Comparison of ENCODE assay signal across 19 mouse cellular contexts in genomic region chr13:32769960-32770359, GRCm38 (mm10). TPM values are rescaled to one million over a fixed set of nuclear protein-coding genes. Genes with fewer than 3 reads are reported as not detected.
DNase-seq lines count a peak whose midpoint lies in the region; ATAC-seq and TF ChIP-seq lines count a peak whose summit lies in the region.
"Had no signal": no experiment of that assay in that cellular context is flagged by ENCODE, and none has a peak within 500 bp of the region (broad histone marks: within the 10 kb centered on the region; RNA-seq: fewer than 3 reads in every experiment).

No protein-coding gene starts in this region.

- no peaks in the 10 kb centered on the region for H3K27me3 ChIP-seq in heart, embryonic 14.5 days (ENCODE audit: control insufficient read depth, insufficient read depth, low read length)
- H3K27me3 ChIP-seq in limb, embryonic 12.5 days, result 0 out of 2 replicates have a peak, but pooled peaks cover 9% of the 10 kb centered on the region
- H3K27me3 ChIP-seq in limb, embryonic 10.5 days (ENCODE audit: low read depth, poor library complexity, severe bottlenecking), result 0 out of 2 replicates have a peak, but pooled peaks cover 6% of the 10 kb centered on the region
- no peaks in the 10 kb centered on the region for H3K27me3 ChIP-seq in lung, postnatal 0 days (replicated peaks; ENCODE audit: insufficient read depth, low read length)
- H3K27me3 ChIP-seq: CH12.LX; embryonic facial prominence, embryonic 13.5 days; forebrain, embryonic 12.5 days had no signal

- no peak for ATAC-seq in heart, embryonic 14.5 days (ENCODE audit: insufficient number of reproducible peaks, insufficient read depth, low FRiP score, low read depth)
- ATAC-seq in limb, embryonic 12.5 days (ENCODE audit: insufficient number of reproducible peaks, insufficient read depth, low FRiP score, low TSS enrichment, low read depth), result 0 out of 2 replicates have a peak, but pooled peaks have one; percentile 66
- ATAC-seq in lung, postnatal 0 days, result no peak

- TF ChIP-seq EP300 in lung, postnatal 0 days (IDR thresholded peaks at IDR 0.05), result no peak

- no peaks in the 10 kb centered on the region for H3K9me3 ChIP-seq in heart, embryonic 14.5 days (ENCODE audit: control insufficient read depth, low read length)
- no peaks in the 10 kb centered on the region for H3K9me3 ChIP-seq in limb, embryonic 12.5 days
- H3K9me3 ChIP-seq in limb, embryonic 10.5 days (replicated peaks), result no peaks in the 10 kb centered on the region
- no peaks in the 10 kb centered on the region for H3K9me3 ChIP-seq in lung, postnatal 0 days (ENCODE audit: low read length)
- H3K9me3 ChIP-seq: embryonic facial prominence, embryonic 13.5 days; forebrain, embryonic 12.5 days had no signal

- no peak overlapping the region for H3K4me3 ChIP-seq in heart, embryonic 14.5 days (ENCODE audit: control insufficient read depth in 1 of 2, insufficient read depth in 1 of 2, low read depth in 1 of 2, low read length in 2 of 2)
- no peak overlapping the region for H3K4me3 ChIP-seq in limb, embryonic 12.5 days (replicated peaks)
- H3K4me3 ChIP-seq in limb, embryonic 10.5 days, result no peak overlapping the region
- no peak overlapping the region for H3K4me3 ChIP-seq in lung, postnatal 0 days (ENCODE audit: low read depth, low read length)
- H3K4me3 ChIP-seq: embryonic facial prominence, embryonic 13.5 days; forebrain, embryonic 12.5 days had no signal

- peaks cover 6 to 15% of the 10 kb centered on the region in 2 experiments for H3K4me1 ChIP-seq in heart, embryonic 14.5 days (ENCODE audit: control insufficient read depth in 2 of 2, insufficient read depth in 2 of 2, low read length in 2 of 2)
- H3K4me1 ChIP-seq in limb, embryonic 12.5 days (replicated peaks), result peaks cover 10% of the 10 kb centered on the region
- H3K4me1 ChIP-seq in limb, embryonic 10.5 days, result peaks cover 3% of the 10 kb centered on the region; the same call in 1 of the 2 replicates
- no peaks in the 10 kb centered on the region for H3K4me1 ChIP-seq in lung, postnatal 0 days (ENCODE audit: insufficient read depth, low read depth, low read length)
- H3K4me1 ChIP-seq: embryonic facial prominence, embryonic 13.5 days; forebrain, embryonic 12.5 days had no signal

- WGBS in heart, embryonic 14.5 days, result 8% methylated on average over 3 of the region's 3 CpGs
- WGBS in limb, embryonic 12.5 days, result 17% methylated on average over 3 of the region's 3 CpGs
- 32% methylated on average over 3 of the region's 3 CpGs for WGBS in limb, embryonic 10.5 days
- 17% methylated on average over 3 of the region's 3 CpGs for WGBS in lung, postnatal 0 days

- H3K4me2 ChIP-seq in heart, embryonic 14.5 days (ENCODE audit: low read length), result no peak overlapping the region
- no peak overlapping the region for H3K4me2 ChIP-seq in limb, embryonic 12.5 days
- H3K4me2 ChIP-seq in lung, postnatal 0 days (replicated peaks; ENCODE audit: low read depth, low read length), result no peak overlapping the region
- H3K4me2 ChIP-seq: embryonic facial prominence, embryonic 13.5 days; forebrain, embryonic 12.5 days; midbrain, embryonic 11.5 days had no signal

- no peak for DNase-seq in heart, postnatal 36 days
- DNase-seq in limb, embryonic 10.5 days (ENCODE audit: low spot score), result no peak
- peak; percentile 62 for DNase-seq in ZHBTc4 (ENCODE audit: low read depth, low spot score)
- no peak for DNase-seq in lung, postnatal 0 days (ENCODE audit: low spot score)
- no peak for DNase-seq in frontal cortex, postnatal 36 days (ENCODE audit: low spot score in 2 of 2)
- DNase-seq: adrenal gland, postnatal 14 days; cerebellum, postnatal 10 days; gastrocnemius, postnatal 10 days; lung, postnatal 14 days; thymus, adult 18-20 months had no signal

- H3K27ac ChIP-seq in heart, embryonic 14.5 days (replicated peaks in 1 of 2; ENCODE audit: control insufficient read depth in 1 of 2, insufficient read depth in 1 of 2, low read depth in 2 of 2, low read length in 2 of 2), result peak overlapping the region; percentile 41 to 61
- H3K27ac ChIP-seq in limb, embryonic 12.5 days, result no peak overlapping the region
- no peak overlapping the region for H3K27ac ChIP-seq in limb, embryonic 10.5 days
- H3K27ac ChIP-seq in lung, postnatal 0 days (ENCODE audit: low read length), result no peak overlapping the region
- H3K27ac ChIP-seq: embryonic facial prominence, embryonic 13.5 days; forebrain, embryonic 12.5 days; liver, embryonic 14.5 days had no signal

- H3K36me3 ChIP-seq in heart, embryonic 14.5 days (ENCODE audit: control insufficient read depth, insufficient read depth, low read length), result no peaks in the 10 kb centered on the region
- H3K36me3 ChIP-seq in limb, embryonic 12.5 days, result no peaks in the 10 kb centered on the region
- H3K36me3 ChIP-seq in limb, embryonic 10.5 days, result no peaks in the 10 kb centered on the region
- no peaks in the 10 kb centered on the region for H3K36me3 ChIP-seq in lung, postnatal 0 days (ENCODE audit: insufficient read depth, low read length)
- H3K36me3 ChIP-seq: embryonic facial prominence, embryonic 13.5 days; forebrain, embryonic 12.5 days had no signal

- no peak overlapping the region for H3K9ac ChIP-seq in heart, embryonic 14.5 days (ENCODE audit: low read length)
- no peak overlapping the region for H3K9ac ChIP-seq in limb, embryonic 12.5 days (replicated peaks)
- no peak overlapping the region for H3K9ac ChIP-seq in lung, postnatal 0 days (replicated peaks; ENCODE audit: low read depth)
- H3K9ac ChIP-seq: embryonic facial prominence, embryonic 13.5 days; forebrain, embryonic 12.5 days; liver, embryonic 14.5 days had no signal

- TF ChIP-seq CTCF in lung, postnatal 0 days (IDR thresholded peaks at IDR 0.05), result no peak

- intact Hi-C loops in heart, postnatal 36 days (cut with DNase I), result no loop called here

RNA-seq across cellular contexts. Expression of gene Mylk4, which starts 13.8 kb away (rescaled TPM):
- 0.46 and 1.3 TPM in 2 replicates for polyA plus RNA-seq in heart, embryonic 14.5 days (2014; fragmentation: Nextera tagmentation; extraction: Ambion mirVana)
- 100 to 1,000 TPM; 289 to 330 TPM for total RNA-seq in heart, postnatal 36 days (2021)
- polyA plus RNA-seq in limb, embryonic 12.5 days (2016; fragmentation: Nextera tagmentation; extraction: Ambion mirVana), result 3.0 and 3.7 TPM in 2 replicates
- polyA plus RNA-seq in limb, embryonic 10.5 days (2016; fragmentation: Nextera tagmentation; extraction: Ambion mirVana), result 0.13 and 0.26 TPM in 2 replicates
- polyA plus RNA-seq in lung, postnatal 0 days (2015; fragmentation: Nextera tagmentation; extraction: Ambion mirVana), result 0.02 TPM in 1 of 2 replicates, not detected in the other
- total RNA-seq: CH12.LX had no signal
- polyA plus RNA-seq: intestine, embryonic 14.5 days; midbrain, embryonic 11.5 days had no signal

RNA-seq across cellular contexts. Expression of gene Wrnip1, which starts 31.9 kb away (rescaled TPM):
- polyA plus RNA-seq in heart, embryonic 14.5 days (2014; fragmentation: Nextera tagmentation; extraction: Ambion mirVana), result 17.6 and 19.7 TPM in 2 replicates
- total RNA-seq in heart, postnatal 36 days (2021), result 10 to 100 TPM; 22.5 to 27.8 TPM
- polyA plus RNA-seq in limb, embryonic 12.5 days (2016; fragmentation: Nextera tagmentation; extraction: Ambion mirVana), result 34.5 and 34.7 TPM in 2 replicates
- 14.8 and 20.6 TPM in 2 replicates for polyA plus RNA-seq in limb, embryonic 10.5 days (2016; fragmentation: Nextera tagmentation; extraction: Ambion mirVana)
- 16.3 and 18.9 TPM in 2 replicates for polyA plus RNA-seq in lung, postnatal 0 days (2015; fragmentation: Nextera tagmentation; extraction: Ambion mirVana)

RNA-seq across cellular contexts. Expression of gene D930007J09Rik, which starts 32.7 kb away (rescaled TPM):
- not detected in 2 replicates for polyA plus RNA-seq in heart, embryonic 14.5 days (2014; fragmentation: Nextera tagmentation; extraction: Ambion mirVana)
- not detected for total RNA-seq in heart, postnatal 36 days (2021)
- polyA plus RNA-seq in limb, embryonic 12.5 days (2016; fragmentation: Nextera tagmentation; extraction: Ambion mirVana), result not detected in 2 replicates
- polyA plus RNA-seq in limb, embryonic 10.5 days (2016; fragmentation: Nextera tagmentation; extraction: Ambion mirVana), result not detected in 2 replicates
- not detected in 2 replicates for polyA plus RNA-seq in lung, postnatal 0 days (2015; fragmentation: Nextera tagmentation; extraction: Ambion mirVana)
- total RNA-seq: adrenal gland, postnatal 14 days; gastrocnemius, postnatal 10 days had no signal
- polyA plus RNA-seq: embryonic facial prominence, embryonic 13.5 days; forebrain, embryonic 12.5 days; hindbrain, embryonic 11.5 days; intestine, embryonic 14.5 days; liver, embryonic 14.5 days; midbrain, embryonic 11.5 days had no signal

Comparison
In these comparisons a context has a peak if more than half of its experiments do, and no peak if none do; other contexts are left out.
1. H3K27ac ChIP-seq: peak in heart, embryonic 14.5 days (2 of 2); none in limb, embryonic 12.5 days (single experiment), limb, embryonic 10.5 days (single experiment) and lung, postnatal 0 days (single experiment).